Mouse (Mus musculus) lung, embryonic 16.5 days (tissue): Measurements from ENCODE around the gene Gm49661. TPM values are rescaled to one million over a fixed set of nuclear protein-coding genes. Genes with fewer than 3 reads are reported as not detected.

Experiments
- ATAC-seq: fragments of 200-750 bp; cut with Nextera tagmentation; 2 replicates; pipeline ENCODE4 v1.8.0; 2017; ENCODE audit warnings: low read depth, mild to moderate bottlenecking, moderate library complexity
- H3K27ac ChIP-seq: fragments of 300-500 bp; sonication (generic); 2 replicates; pipeline ENCODE4 v1.5.1; 2014; ENCODE audit warnings: mild to moderate bottlenecking, control low read depth, low read length
- H3K27me3 ChIP-seq: fragments of 300-500 bp; sonication (generic); 2 replicates; pipeline ENCODE4 v1.6.1; 2014; ENCODE audit warnings: low read depth, low read length, mixed read lengths; ENCODE audit not compliant: control insufficient read depth, insufficient read depth
- H3K36me3 ChIP-seq: fragments of 300-500 bp; sonication (generic); 2 replicates; pipeline ENCODE4 v1.6.1; 2014; ENCODE audit warnings: low read length; ENCODE audit not compliant: control insufficient read depth, insufficient read depth
- H3K4me1 ChIP-seq: fragments of 300-500 bp; sonication (generic); replicated peaks from 2 replicates; pipeline ENCODE4 v1.6.1; 2014; ENCODE audit warnings: low read length, mixed read lengths; ENCODE audit not compliant: control insufficient read depth, insufficient read depth
- H3K4me2 ChIP-seq: fragments of 300-500 bp; sonication (generic); 2 replicates; pipeline ENCODE4 v1.6.1; 2014; ENCODE audit warnings: low read depth, low read length, control low read depth
- H3K4me3 ChIP-seq: fragments of 300-500 bp; sonication (generic); 2 replicates; pipeline ENCODE4 v1.5.1; 2014; ENCODE audit warnings: mild to moderate bottlenecking, low read length, control low read depth
- H3K9ac ChIP-seq: fragments of 300-500 bp; sonication (generic); 2 replicates; pipeline ENCODE4 v1.6.1; 2014; ENCODE audit warnings: low read length, control low read depth
- H3K9me3 ChIP-seq: fragments of 300-500 bp; sonication (generic); 2 replicates; pipeline ENCODE4 v1.6.1; 2016; ENCODE audit warnings: low read length; ENCODE audit not compliant: control insufficient read depth
- WGBS: fragments of 180-500 bp; shearing (Covaris S2); extraction: QIAGEN DNeasy Blood & Tissue Kit; methylation state at CpG from one replicate; pipeline ENCODE4 v1.1.7; 2014; 5-methylcytosine and 5-hydroxymethylcytosine counted together
- polyA plus RNA-seq: library from polyadenylated mRNA; unstranded; fragments of >200 nt; fragmentation: Nextera tagmentation; extraction: Ambion mirVana; gene quantifications from 2 replicates; pipeline ENCODE4 v1.2.1, GENCODE M21; 2015

Gm49661 gene
- polyA plus RNA-seq, 1 experiment from 2014 or later = not detected

DNA sequence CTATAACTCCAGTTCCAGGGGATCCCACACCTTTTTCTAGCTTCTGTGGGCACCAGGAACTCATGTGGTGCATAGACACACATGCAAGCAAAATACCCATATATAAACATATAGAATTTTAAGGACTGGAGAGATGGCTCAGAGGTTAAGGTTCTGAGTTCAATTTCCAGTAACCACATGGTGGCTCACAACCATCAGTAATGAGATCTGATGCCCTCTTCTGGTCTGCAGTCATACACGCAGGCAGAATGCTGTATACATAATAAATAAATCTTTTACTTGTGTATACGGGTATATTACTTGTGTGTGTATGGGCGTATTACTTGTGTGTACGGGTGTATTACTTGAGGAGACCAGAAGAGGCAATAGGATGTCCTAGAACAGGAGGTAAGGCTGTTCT lies 5.3 kb downstream of the Gm49661 start:
- Histone ChIP-seq H3K27me3 (no peaks in the 10 kb centered on the region), H3K4me2 (no peak overlapping the region), H3K9ac (no peak overlapping the region), H3K4me3 (no peak overlapping the region), H3K27ac (no peak overlapping the region), H3K9me3 (no peaks in the 10 kb centered on the region), H3K36me3 (peaks cover 8% of the 10 kb centered on the region; the same call in 1 of the 2 replicates), H3K4me1 (peaks cover 17% of the 10 kb centered on the region)
- no peak for ATAC-seq
- WGBS = 80% methylated on average over 4 of the region's 4 CpGs

DNA sequence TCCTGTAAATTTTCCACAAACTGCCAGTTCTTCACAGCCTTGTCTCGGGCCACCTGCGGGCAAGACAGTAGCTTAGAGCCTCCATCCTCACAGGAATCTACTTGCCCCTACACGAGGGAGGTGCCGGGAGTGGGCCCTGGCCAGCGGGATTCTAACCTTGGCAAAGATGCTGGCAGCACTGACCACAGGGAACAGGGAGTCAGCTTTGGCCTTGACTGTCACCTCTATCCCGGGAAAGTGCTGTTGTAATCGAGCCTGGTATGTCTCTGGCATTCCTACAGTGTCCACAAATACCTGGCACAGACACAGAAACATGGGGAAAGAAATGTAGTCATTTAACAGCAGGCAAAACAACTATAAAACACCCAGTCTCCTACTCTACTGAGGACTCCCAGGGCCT lies 9.4 kb downstream of the Gm49661 start:
- Histone ChIP-seq H3K4me3 (no peak overlapping the region), H3K36me3 (peaks cover 16% of the 10 kb centered on the region)

DNA sequence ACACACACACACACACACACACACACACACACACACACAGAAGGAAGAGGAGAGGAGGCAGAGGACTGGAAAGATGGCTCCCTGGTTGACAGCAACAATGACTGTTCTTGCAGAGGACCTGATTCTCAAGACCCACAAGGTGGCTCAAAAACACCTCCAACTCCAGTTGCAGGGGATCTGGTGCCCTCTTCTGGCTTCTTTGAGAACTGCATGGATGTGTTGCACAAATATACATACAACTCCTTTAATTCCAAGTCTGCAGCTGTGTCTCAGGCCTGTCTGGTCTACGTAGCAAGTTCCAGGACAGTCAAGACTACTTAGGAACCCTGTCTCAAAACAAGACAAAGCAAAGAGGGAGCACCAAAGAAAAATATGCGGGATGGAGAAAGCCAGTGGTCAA lies 12.5 kb downstream of the Gm49661 start:
- H3K36me3 ChIP-seq = peaks cover 13% of the 10 kb centered on the region
- H3K9ac ChIP-seq = no peak overlapping the region

More for the DNA sequence above, 9.4 kb downstream of the Gm49661 start:
- peaks cover under 1% of the 10 kb centered on the region for H3K4me1 ChIP-seq
- WGBS = 93% methylated on average over 7 of the region's 7 CpGs
- H3K9ac ChIP-seq = no peak overlapping the region
- H3K27ac ChIP-seq = no peak overlapping the region
- no peak overlapping the region for H3K4me2 ChIP-seq
- H3K27me3 ChIP-seq = no peaks in the 10 kb centered on the region
- H3K9me3 ChIP-seq = no peaks in the 10 kb centered on the region
- ATAC-seq = no peak

DNA sequence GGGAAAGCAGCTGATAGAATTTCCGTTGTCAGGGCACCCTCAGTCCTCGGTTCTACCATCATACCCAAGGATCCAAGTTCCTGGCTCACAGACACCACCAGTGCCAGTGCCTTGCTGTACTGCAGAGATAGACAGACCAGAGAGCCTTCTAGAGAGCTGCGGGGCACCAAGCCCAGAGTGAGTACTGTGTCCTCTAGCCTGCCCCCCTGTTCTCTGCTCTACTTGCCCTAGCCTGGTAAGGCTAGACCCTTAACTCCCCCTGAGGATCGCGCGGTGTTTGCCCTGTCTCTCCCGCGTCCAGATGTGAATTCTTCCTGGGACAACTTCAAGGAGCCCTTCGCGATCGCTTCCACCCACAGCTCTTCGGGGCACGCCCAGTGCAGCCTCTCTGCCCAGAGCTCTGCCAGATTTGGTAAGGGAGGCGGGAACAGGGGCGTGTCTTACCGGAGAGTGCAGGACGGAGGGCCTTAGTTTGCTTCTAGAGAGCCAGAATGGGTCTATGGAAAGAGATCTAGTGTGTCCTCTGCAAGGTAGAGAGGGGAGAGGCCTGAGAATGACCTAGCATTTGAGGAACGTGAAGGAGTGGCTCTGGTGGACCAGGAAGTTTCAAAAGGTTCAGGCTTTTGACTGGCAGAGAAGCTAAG lies 16.5 kb downstream of the Gm49661 start:
- Histone ChIP-seq H3K9ac (no peak overlapping the region), H3K4me2 (peak overlapping the region; percentile 23), H3K36me3 (peaks cover 5% of the 10 kb centered on the region; the same call in 1 of the 2 replicates), H3K4me3 (no peak overlapping the region), H3K27ac (no peak overlapping the region), H3K9me3 (no peaks in the 10 kb centered on the region), H3K4me1 (no peaks in the 10 kb centered on the region), H3K27me3 (peaks cover 4% of the 10 kb centered on the region; the same call in 1 of the 2 replicates)
- 6% methylated on average over 18 of the region's 18 CpGs for WGBS
- peak; percentile 79 for ATAC-seq

More for the DNA sequence above, 12.5 kb downstream of the Gm49661 start:
- Histone ChIP-seq H3K27ac (no peak overlapping the region), H3K4me2 (no peak overlapping the region), H3K4me1 (no peaks in the 10 kb centered on the region), H3K4me3 (no peak overlapping the region), H3K27me3 (no peaks in the 10 kb centered on the region; the same call in 1 of the 2 replicates), H3K9me3 (no peaks in the 10 kb centered on the region)
- ATAC-seq = no peak
- 36% methylated on average over 2 of the region's 2 CpGs for WGBS

DNA sequence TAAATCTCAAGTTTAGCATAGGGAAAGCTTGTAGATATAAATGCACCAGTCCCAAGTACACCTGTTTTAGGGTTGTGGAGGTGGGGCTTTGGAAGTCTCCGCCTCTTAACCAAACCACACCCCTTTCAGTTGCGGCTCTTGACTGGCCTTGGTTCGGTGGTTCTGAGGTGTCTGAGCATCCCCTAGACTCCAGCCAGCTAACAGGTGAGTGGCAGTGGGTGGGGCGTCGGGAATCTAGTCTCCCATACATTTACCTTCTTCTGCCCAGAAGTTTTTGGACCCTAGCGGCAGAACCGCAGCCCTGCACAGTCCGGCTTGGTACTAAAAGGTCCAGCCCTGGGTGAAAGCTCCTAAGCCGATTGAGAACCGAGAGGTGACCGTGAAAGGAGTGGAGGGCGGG lies 19.5 kb downstream of the Gm49661 start:
- Histone ChIP-seq H3K27ac (no peak overlapping the region), H3K9me3 (no peaks in the 10 kb centered on the region), H3K27me3 (peaks cover 31% of the 10 kb centered on the region), H3K9ac (no peak overlapping the region), H3K4me3 (no peak overlapping the region), H3K4me2 (no peak overlapping the region), H3K36me3 (no peaks in the 10 kb centered on the region), H3K4me1 (peaks cover 10% of the 10 kb centered on the region; the same call in 1 of the 2 replicates)
- no peak for ATAC-seq
- WGBS = 17% methylated on average over 12 of the region's 12 CpGs

DNA sequence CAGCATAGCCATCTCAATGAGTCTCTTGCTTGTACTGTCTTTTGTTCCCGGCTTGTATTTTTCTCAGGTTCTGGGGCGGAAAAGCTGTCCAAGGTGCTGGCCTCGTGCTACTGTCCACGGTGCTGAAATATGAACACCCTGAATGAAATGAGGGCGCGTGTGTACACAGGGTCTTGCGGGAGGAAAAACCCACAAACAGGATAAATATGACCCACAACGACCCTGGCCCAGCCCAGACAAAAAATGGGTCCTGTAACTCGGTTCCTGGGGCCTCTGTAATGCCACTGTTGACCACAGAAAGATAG lies 22.0 kb downstream of the Gm49661 start:
- Histone ChIP-seq H3K27me3 (peaks cover 48% of the 10 kb centered on the region), H3K27ac (no peak overlapping the region), H3K4me1 (peaks cover 10% of the 10 kb centered on the region; the same call in 1 of the 2 replicates), H3K9ac (no peak overlapping the region), H3K4me2 (no peak overlapping the region), H3K4me3 (no peak overlapping the region), H3K9me3 (no peaks in the 10 kb centered on the region), H3K36me3 (no peaks in the 10 kb centered on the region)
- peak; percentile 34; the same call in 1 of the 2 replicates for ATAC-seq
- WGBS = 9% methylated on average over 9 of the region's 9 CpGs

DNA sequence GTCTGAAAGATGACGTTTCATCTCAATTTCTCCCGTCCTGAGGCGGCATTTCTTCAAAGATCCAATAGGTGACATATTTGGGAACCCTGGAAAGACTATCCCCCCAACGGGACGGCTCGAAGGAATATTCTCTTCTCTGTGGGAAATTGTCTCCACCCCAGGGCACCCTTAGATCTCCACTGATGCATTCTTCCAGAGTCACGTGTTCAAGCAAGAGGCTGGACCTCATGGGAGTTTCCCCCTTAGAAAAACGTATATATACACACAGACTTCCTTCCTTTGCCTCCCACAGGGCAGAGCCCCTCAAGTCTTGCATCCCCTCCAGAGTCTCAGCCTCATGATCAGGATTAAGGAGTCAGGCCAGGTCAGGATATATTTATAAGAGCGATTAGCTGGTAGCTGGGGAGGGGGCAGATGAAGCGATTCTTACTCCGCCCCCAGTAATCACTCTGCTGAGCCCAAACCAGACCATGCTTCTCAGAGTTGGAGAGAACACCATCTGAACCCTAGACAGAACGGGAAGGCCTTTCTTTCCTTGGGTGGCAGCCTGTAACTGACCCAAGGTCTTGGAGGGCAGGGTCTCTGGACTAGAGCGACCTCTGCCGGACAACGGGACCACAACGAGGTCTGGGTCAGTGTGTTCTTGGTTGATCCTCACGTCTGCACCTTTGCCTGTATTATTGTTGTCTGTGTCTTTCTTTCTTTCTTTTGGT lies 22.5 kb downstream of the Gm49661 start, which contains the start of gene Rtbdn:
Rtbdn (plus strand) TSS at position 464 of the 713 bp plus-strand sequence.
- WGBS = 12% methylated on average over 17 of the region's 17 CpGs
- Histone ChIP-seq H3K4me1 (peaks cover 10% of the 10 kb centered on the region; the same call in 1 of the 2 replicates), H3K27ac (no peak within 1 kb of the TSS), H3K9ac (no peak within 1 kb of the TSS), H3K4me2 (peak within 1 kb of the TSS; percentile 82), H3K9me3 (no peaks in the 10 kb centered on the region), H3K36me3 (no peaks in the 10 kb centered on the region), H3K4me3 (peak within 1 kb of the TSS; percentile 49), H3K27me3 (peaks cover 48% of the 10 kb centered on the region)
- peak; percentile 31; the same call in 1 of the 2 replicates for ATAC-seq

DNA sequence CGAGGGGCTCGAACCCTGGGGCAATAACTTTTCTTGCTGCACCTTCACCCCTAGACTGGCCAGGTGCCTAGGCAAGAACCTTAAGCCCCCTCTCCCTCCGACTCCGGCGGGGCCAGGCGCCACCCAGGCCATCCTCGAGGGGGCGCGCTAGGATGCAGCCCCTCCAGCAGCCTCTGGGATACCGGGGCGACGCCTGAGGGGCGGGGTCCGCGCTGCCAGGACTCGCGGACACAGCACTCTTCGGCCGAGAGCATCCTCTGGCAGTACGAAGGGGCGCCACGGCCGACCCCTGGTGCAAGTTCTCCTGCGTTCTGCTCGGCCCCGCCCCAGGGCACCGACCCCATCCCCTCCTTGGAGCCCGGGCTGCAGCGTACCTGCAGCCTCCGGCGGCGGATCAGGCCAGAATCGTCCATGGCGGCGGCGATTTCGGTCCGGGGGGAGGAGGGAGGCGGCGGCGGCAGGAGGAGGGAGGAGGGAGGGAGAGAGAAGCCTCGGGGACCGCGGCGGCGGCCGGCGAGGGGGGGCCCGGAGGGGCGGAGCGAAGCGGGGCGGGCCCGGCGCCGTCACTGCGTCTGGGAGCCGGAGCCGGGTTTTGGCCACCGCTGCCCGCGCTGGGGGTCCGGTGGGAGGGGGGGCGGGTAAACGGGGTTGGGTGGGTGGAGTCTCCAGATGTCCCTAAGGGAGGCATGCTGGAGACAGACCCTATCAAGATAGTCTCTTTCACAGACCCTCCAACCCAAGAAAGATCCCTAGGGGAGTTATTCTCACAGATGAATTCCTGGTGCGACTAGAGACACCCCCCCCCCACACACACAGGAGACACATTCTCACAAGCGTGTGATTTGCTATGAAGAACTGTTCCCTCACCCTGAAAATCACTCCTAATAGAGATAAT lies 23.4 kb downstream of the Gm49661 start:
- Histone ChIP-seq H3K4me1 (peaks cover 10% of the 10 kb centered on the region; the same call in 1 of the 2 replicates), H3K4me3 (peak overlapping the region; percentile 49), H3K4me2 (peak overlapping the region; percentile 82), H3K27ac (no peak overlapping the region), H3K36me3 (no peaks in the 10 kb centered on the region), H3K9me3 (no peaks in the 10 kb centered on the region), H3K27me3 (peaks cover 48% of the 10 kb centered on the region), H3K9ac (no peak overlapping the region)
- ATAC-seq = 0 out of 2 replicates have a peak, but pooled peaks have one; percentile 18
- 1% methylated on average over 50 of the region's 67 CpGs for WGBS
